Mouse (Mus musculus): Measurements from ENCODE around the gene Ucp1.

DNA sequence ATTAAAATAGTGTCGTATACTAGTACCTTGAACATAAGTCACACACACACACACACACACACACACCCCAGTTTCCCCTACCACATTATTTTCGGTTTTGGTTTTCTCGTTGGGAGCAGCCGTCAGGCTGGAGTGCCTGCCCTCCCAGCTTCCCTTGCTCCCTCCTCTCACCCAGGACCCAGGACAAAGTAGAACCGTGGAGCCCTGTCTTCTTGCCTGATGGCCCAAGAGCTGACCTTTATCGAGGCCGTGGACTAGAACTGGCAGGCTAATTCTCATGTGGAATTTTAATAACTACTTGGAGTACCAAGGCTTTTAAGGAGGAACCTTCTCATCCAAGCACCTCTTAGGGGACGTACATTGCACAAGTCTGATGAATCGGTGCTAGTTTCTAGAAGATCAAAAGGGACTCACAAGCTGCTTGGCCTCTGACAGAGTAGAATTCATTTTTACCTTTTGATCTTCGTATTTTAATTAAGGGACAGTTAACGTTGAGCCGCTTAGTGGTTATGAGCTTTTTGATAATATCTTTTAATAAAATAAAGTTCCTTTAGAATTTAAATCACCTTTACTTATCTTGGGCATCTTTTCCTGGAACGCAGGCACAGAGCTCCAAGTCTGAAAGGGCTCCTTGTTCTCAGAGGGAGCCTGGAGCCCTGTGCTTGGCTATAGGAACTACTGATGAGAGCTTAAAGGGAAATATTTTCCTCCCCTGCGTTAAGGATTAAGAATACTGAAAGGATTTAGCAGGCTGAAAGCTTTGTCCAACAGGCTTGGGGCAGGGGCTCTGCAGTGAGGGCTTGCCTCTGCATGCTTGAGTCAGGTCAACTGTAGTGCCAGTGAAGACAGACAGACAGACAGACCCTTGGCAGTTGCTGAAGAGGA is 38.5 kb upstream of the Ucp1 start:
- TF ChIP-seq CTCF (IDR thresholded peaks at IDR 0.05; ENCODE audit: insufficient read depth, low read length) (no peak), POLR2A (IDR thresholded peaks at IDR 0.05; ENCODE audit: borderline replicate concordance, extremely low read depth, low read depth, low read length) (no peak)

All from lung, adult 2 months (tissue).